Mouse (Mus musculus) cerebellum, adult 2 months (tissue): ENCODE measurements around the gene Shtn1.

Source experiments
- CTCF ChIP-seq: fragments of 200-500 bp; IDR thresholded peaks from 2 replicates; pipeline ENCODE4 v1.5.1; 2011; ENCODE audit warnings: low read depth, mild to moderate bottlenecking, control low read depth, low read length, moderate library complexity, borderline replicate concordance; ENCODE audit not compliant: insufficient read depth
- POLR2A ChIP-seq: fragments of 200-500 bp; IDR thresholded peaks from 2 replicates; pipeline ENCODE4 v1.6.1; 2011; ENCODE audit warnings: low read length, control low read depth, borderline replicate concordance; ENCODE audit not compliant: insufficient read depth

GRCm38 (mm10) chr19:59047511-59047910 is 28.4 kb downstream of the Shtn1 start:
- TF ChIP-seq CTCF (no peak), POLR2A (no peak)
